Mouse (Mus musculus): ENCODE results near the gene Rinl.

GRCm38 (mm10) chr7:28756079-28756478 lies 32.7 kb upstream of the Rinl start, which contains the start of gene Ccer2:
- TF ChIP-seq CTCF (IDR thresholded peaks at IDR 0.05; ENCODE audit: control insufficient read depth, insufficient read depth, insufficient read length) (no peak), USF1 (IDR thresholded peaks at IDR 0.05; ENCODE audit: low read depth) (no peak), MYOG (IDR thresholded peaks at IDR 0.05; ENCODE audit: control insufficient read depth, extremely low read depth, insufficient read length) (no peak), FOSL1 (IDR thresholded peaks at IDR 0.05; ENCODE audit: insufficient read depth, low read length, poor library complexity, severe bottlenecking) (no peak), MYOD1 (IDR thresholded peaks at IDR 0.05; ENCODE audit: control insufficient read depth, insufficient read length, low read depth) (no peak), CEBPB (IDR thresholded peaks at IDR 0.05; ENCODE audit: low read depth) (no peak), MAX (IDR thresholded peaks at IDR 0.05) (no peak)

Data from C2C12 (cell line).